Mouse (Mus musculus) 3134 (cell line): Measurements from ENCODE around the gene Tex264.

ENCODE experiments used
- DNase-seq: peaks from one replicate; pipeline ENCODE4 v3.0.0-alpha.2; 2011; ENCODE audit warnings: low spot score; ENCODE audit not compliant: insufficient read length; ENCODE audit errors: extremely low read depth

Gene Tex264

GRCm38 (mm10) chr9:106610727-106611126, 75.0 kb downstream of the Tex264 start:
- no peak for DNase-seq
